Mouse (Mus musculus) neural tube, embryonic 14.5 days (tissue): Measurements from ENCODE around the gene Hoxc12. TPM values are rescaled to one million over a fixed set of nuclear protein-coding genes. Genes with fewer than 3 reads are reported as not detected.
A peak's percentile ranks its signal among the peaks of the same experiment; 100 is the strongest.

Source experiments
- ATAC-seq: fragments of 200-750 bp; cut with Nextera tagmentation; 2 replicates; pipeline ENCODE4 v1.8.0; 2017; ENCODE audit warnings: low read depth, mild to moderate bottlenecking, moderate TSS enrichment, moderate library complexity
- H3K27ac ChIP-seq: fragments of 300-500 bp; sonication (generic); 2 replicates; pipeline ENCODE4 v1.5.1; 2014; ENCODE audit warnings: low read depth, mild to moderate bottlenecking, control low read depth, low read length, moderate library complexity, mixed read lengths
- H3K27me3 ChIP-seq: fragments of 300-500 bp; sonication (generic); 2 replicates; pipeline ENCODE4 v1.6.1; 2014; ENCODE audit warnings: low read length; ENCODE audit not compliant: control insufficient read depth, insufficient read depth
- H3K36me3 ChIP-seq: fragments of 300-500 bp; sonication (generic); 2 replicates; pipeline ENCODE4 v1.6.1; 2014; ENCODE audit warnings: low read length, mixed read lengths; ENCODE audit not compliant: control insufficient read depth, insufficient read depth
- H3K4me1 ChIP-seq: fragments of 300-500 bp; sonication (generic); 2 replicates; pipeline ENCODE4 v1.6.1; 2014; ENCODE audit warnings: low read length; ENCODE audit not compliant: control insufficient read depth, insufficient read depth
- H3K4me2 ChIP-seq: fragments of 300-500 bp; sonication (generic); 2 replicates; pipeline ENCODE4 v1.6.1; 2014; ENCODE audit warnings: mild to moderate bottlenecking, low read depth, low read length, control low read depth
- H3K4me3 ChIP-seq: fragments of 300-500 bp; sonication (generic); 2 replicates; pipeline ENCODE4 v1.5.1; 2014; ENCODE audit warnings: low read depth, low read length, control low read depth, mixed read lengths
- H3K9ac ChIP-seq: fragments of 300-500 bp; sonication (generic); replicated peaks from 2 replicates; pipeline ENCODE4 v1.6.1; 2014; ENCODE audit warnings: low read depth, mild to moderate bottlenecking, control low read depth, low read length, mixed read lengths
- H3K9me3 ChIP-seq: fragments of 300-500 bp; sonication (generic); 2 replicates; pipeline ENCODE4 v1.6.1; 2016; ENCODE audit warnings: low read length; ENCODE audit not compliant: control insufficient read depth
- WGBS: fragments of 180-500 bp; shearing (Covaris S2); extraction: QIAGEN DNeasy Blood & Tissue Kit; methylation state at CpG from one replicate; pipeline ENCODE4 v1.1.7; 2014; 5-methylcytosine and 5-hydroxymethylcytosine counted together
- polyA plus RNA-seq: library from polyadenylated mRNA; unstranded; fragments of >200 nt; fragmentation: Nextera tagmentation; extraction: Ambion mirVana; gene quantifications from 2 replicates; pipeline ENCODE4 v1.2.1, GENCODE M21; 2014

Gene Hoxc12
- not detected in 2 replicates for polyA plus RNA-seq

GRCm38 (mm10) chr15:102936279-102936972 is at the start of gene Hoxc12:
Hoxc12 (plus strand) TSS chr15:102936757.
- ATAC-seq: no peak
- Histone ChIP-seq H3K36me3 (no peaks in the 10 kb centered on the region), H3K9me3 (no peaks in the 10 kb centered on the region), H3K27ac (peak within 1 kb of the TSS; percentile 67), H3K27me3 (peaks cover 58% of the 10 kb centered on the region), H3K4me1 (0 out of 2 replicates have a peak, but pooled peaks cover 3% of the 10 kb centered on the region), H3K4me3 (peak within 1 kb of the TSS; percentile 31), H3K9ac (peak within 1 kb of the TSS; percentile 47), H3K4me2 (peak within 1 kb of the TSS; percentile 26)
- under 1% methylated on average over 31 of the region's 31 CpGs for WGBS

GRCm38 (mm10) chr15:102895115-102895514 is 41.4 kb upstream of the Hoxc12 start:
- no peaks in the 10 kb centered on the region for H3K27me3 ChIP-seq
- H3K36me3 ChIP-seq: no peaks in the 10 kb centered on the region
- no peak overlapping the region for H3K4me3 ChIP-seq
- H3K4me1 ChIP-seq: no peaks in the 10 kb centered on the region
- H3K4me2 ChIP-seq: no peak overlapping the region
- H3K27ac ChIP-seq: no peak overlapping the region
- WGBS: 78% methylated on average over 6 of the region's 6 CpGs
- no peak for ATAC-seq
- no peaks in the 10 kb centered on the region for H3K9me3 ChIP-seq
- H3K9ac ChIP-seq: no peak overlapping the region

- Histone ChIP-seq H3K27me3 (peaks cover 47% of the 10 kb centered on the region), H3K36me3 (no peaks in the 10 kb centered on the region), H3K9ac (no peak overlapping the region), H3K9me3 (no peaks in the 10 kb centered on the region), H3K4me1 (no peaks in the 10 kb centered on the region), H3K27ac (no peak overlapping the region), H3K4me2 (no peak overlapping the region), H3K4me3 (no peak overlapping the region)
- no peak for ATAC-seq
- WGBS: 85% methylated on average over 1 of the region's 1 CpGs
Measured at GRCm38 (mm10) chr15:102904946-102905345, 31.6 kb upstream of the Hoxc12 start.

GRCm38 (mm10) chr15:102909536-102909935 is 27.0 kb upstream of the Hoxc12 start:
- WGBS: 2% methylated on average over 4 of the region's 4 CpGs
- no peaks in the 10 kb centered on the region for H3K9me3 ChIP-seq
- H3K4me1 ChIP-seq: no peaks in the 10 kb centered on the region
- peaks cover 77% of the 10 kb centered on the region for H3K27me3 ChIP-seq
- no peak overlapping the region for H3K4me2 ChIP-seq
- H3K27ac ChIP-seq: no peak overlapping the region
- ATAC-seq: no peak
- H3K4me3 ChIP-seq: no peak overlapping the region
- H3K9ac ChIP-seq: no peak overlapping the region
- H3K36me3 ChIP-seq: no peaks in the 10 kb centered on the region

GRCm38 (mm10) chr15:102910038-102910437 is 26.5 kb upstream of the Hoxc12 start:
- Histone ChIP-seq H3K4me2 (no peak overlapping the region; the same call in 1 of the 2 replicates), H3K4me1 (no peaks in the 10 kb centered on the region), H3K36me3 (no peaks in the 10 kb centered on the region), H3K27ac (no peak overlapping the region), H3K27me3 (peaks cover 80% of the 10 kb centered on the region), H3K9ac (no peak overlapping the region), H3K4me3 (no peak overlapping the region), H3K9me3 (no peaks in the 10 kb centered on the region)
- ATAC-seq: no peak
- 2% methylated on average over 18 of the region's 18 CpGs for WGBS

- Histone ChIP-seq H3K9ac (no peak overlapping the region), H3K4me2 (no peak overlapping the region; the same call in 1 of the 2 replicates)
- no peak for ATAC-seq
Measured at GRCm38 (mm10) chr15:102910496-102911095, 26.0 kb upstream of the Hoxc12 start.

GRCm38 (mm10) chr15:102913038-102913585 is 23.4 kb upstream of the Hoxc12 start:
- Histone ChIP-seq H3K9ac (no peak overlapping the region), H3K9me3 (no peaks in the 10 kb centered on the region), H3K4me1 (no peaks in the 10 kb centered on the region), H3K27me3 (peaks cover 78% of the 10 kb centered on the region), H3K4me3 (no peak overlapping the region), H3K36me3 (no peaks in the 10 kb centered on the region), H3K27ac (no peak overlapping the region), H3K4me2 (no peak overlapping the region)
- WGBS: under 1% methylated on average over 19 of the region's 19 CpGs
- no peak for ATAC-seq

More at GRCm38 (mm10) chr15:102910496-102911095, 26.0 kb upstream of the Hoxc12 start:
- H3K27me3 ChIP-seq: peaks cover 77% of the 10 kb centered on the region
- WGBS: 1% methylated on average over 22 of the region's 22 CpGs
- H3K4me3 ChIP-seq: no peak overlapping the region
- H3K27ac ChIP-seq: no peak overlapping the region
- no peaks in the 10 kb centered on the region for H3K4me1 ChIP-seq
- H3K36me3 ChIP-seq: no peaks in the 10 kb centered on the region
- H3K9me3 ChIP-seq: no peaks in the 10 kb centered on the region

- H3K9me3 ChIP-seq: no peaks in the 10 kb centered on the region
- WGBS: under 1% methylated on average over 20 of the region's 20 CpGs
- ATAC-seq: no peak
- no peaks in the 10 kb centered on the region for H3K36me3 ChIP-seq
- H3K9ac ChIP-seq: no peak overlapping the region
- H3K4me3 ChIP-seq: no peak overlapping the region
- peak overlapping the region; percentile 20; the same call in 1 of the 2 replicates for H3K4me2 ChIP-seq
- H3K27me3 ChIP-seq: peaks cover 54% of the 10 kb centered on the region
- no peak overlapping the region for H3K27ac ChIP-seq
- H3K4me1 ChIP-seq: no peaks in the 10 kb centered on the region
Measured at GRCm38 (mm10) chr15:102917972-102918572, 18.5 kb upstream of the Hoxc12 start.
